Mouse (Mus musculus) Patski (cell line): ENCODE data around the gene Mpzl2. TPM values are rescaled to one million over a fixed set of nuclear protein-coding genes. Genes with fewer than 3 reads are reported as not detected.

Experiments used
- ATAC-seq: fragments of 100-300 bp; one replicate; pipeline ENCODE4 v1.8.0; 2021
- CTCF ChIA-PET: fragments of 350-600 bp; sonication (Branson Sonifier 250); formaldehyde crosslinking; loops from one replicate; lab custom pipeline; 2022; ENCODE audit warnings: inconsistent platforms; lab: Charles Lee
- POLR2A ChIA-PET: fragments of 350-600 bp; sonication (Branson Sonifier 250); formaldehyde crosslinking; loops from one replicate; lab custom pipeline; 2022; ENCODE audit warnings: antibody characterized with exemption, inconsistent platforms; lab: Charles Lee
- DNase-seq: peaks from one replicate; pipeline ENCODE4 v3.0.0-alpha.2; 2011; ENCODE audit warnings: low read depth, low spot score
- H3K27me3 ChIP-seq: fragments of 371-371 bp; one replicate; pipeline ENCODE4 v1.5.1; 2021
- CTCF ChIP-seq: fragments of 100-300 bp; IDR thresholded peaks from one replicate; pipeline ENCODE4 v1.5.1; 2021
- in situ Hi-C: fragments of 300-500 bp; cut with MboI; formaldehyde crosslinking; loops from 3 replicates; pipeline ENCODE4 v1.11.1; 2018; ENCODE audit warnings: low pct_unique_long_range_greater_than_20kb, mixed read lengths
- polyA plus RNA-seq: library from polyadenylated mRNA; unstranded; gene quantifications from one replicate; pipeline ENCODE4 v1.2.3, GENCODE M21; 2021

Gene Mpzl2
- polyA plus RNA-seq, 1 experiment from 2014 or later: not detected

- DNase-seq (no peak), ATAC-seq (no peak)
- CTCF ChIA-PET: no interaction called here
- H3K27me3 ChIP-seq: peaks cover 41% of the 10 kb centered on the region
- TF ChIP-seq CTCF: no peak
- in situ Hi-C loops: no loop called here
- POLR2A ChIA-PET: no interaction called here
Observed at GRCm38 (mm10) chr9:45009180-45010078, 30.2 kb upstream of the Mpzl2 start, which contains the start of gene Cd3e. Gene Cd3e (minus strand): TSS chr9:45009627.

GRCm38 (mm10) chr9:45010461-45010860 is 29.1 kb upstream of the Mpzl2 start:
- TF ChIP-seq CTCF: no peak
- no peak for DNase-seq
- ChIA-PET CTCF (no interaction called here), POLR2A (no interaction called here)
- in situ Hi-C loops: no loop called here
- peaks cover 42% of the 10 kb centered on the region for H3K27me3 ChIP-seq
- ATAC-seq: no peak

GRCm38 (mm10) chr9:45011291-45011690 is 28.3 kb upstream of the Mpzl2 start:
- ATAC-seq (no peak), DNase-seq (no peak)
- H3K27me3 ChIP-seq: peaks cover 42% of the 10 kb centered on the region
- in situ Hi-C loops: no loop called here
- ChIA-PET POLR2A (no interaction called here), CTCF (no interaction called here)
- no peak for TF ChIP-seq CTCF

- TF ChIP-seq CTCF: no peak
- CTCF ChIA-PET: interaction anchor here (1.7 kb wide), 1 partner anchor 8 kb away, joined by 3 read pairs; no protein-coding TSS in a partner anchor
- ATAC-seq (no peak), DNase-seq (no peak)
- POLR2A ChIA-PET: no interaction called here
- peaks cover 23% of the 10 kb centered on the region for H3K27me3 ChIP-seq
- in situ Hi-C loops: no loop called here
Observed at GRCm38 (mm10) chr9:45014879-45015278, 24.7 kb upstream of the Mpzl2 start.

- ChIA-PET CTCF (no interaction called here), POLR2A (no interaction called here)
- in situ Hi-C loops: no loop called here
Observed at GRCm38 (mm10) chr9:45015841-45016240, 23.8 kb upstream of the Mpzl2 start.

GRCm38 (mm10) chr9:45018031-45018430 is 21.6 kb upstream of the Mpzl2 start:
- DNase-seq (no peak), ATAC-seq (no peak)
- ChIA-PET POLR2A (no interaction called here), CTCF (no interaction called here)
- peaks cover 25% of the 10 kb centered on the region for H3K27me3 ChIP-seq
- in situ Hi-C loops: no loop called here
- TF ChIP-seq CTCF: no peak

More at GRCm38 (mm10) chr9:45015841-45016240, 23.8 kb upstream of the Mpzl2 start:
- ATAC-seq: no peak
- TF ChIP-seq CTCF: no peak
- DNase-seq: no peak
- H3K27me3 ChIP-seq: peaks cover 26% of the 10 kb centered on the region

- ATAC-seq (no peak), DNase-seq (no peak)
- peaks cover 29% of the 10 kb centered on the region for H3K27me3 ChIP-seq
- TF ChIP-seq CTCF: peak; percentile 77
- in situ Hi-C loops: no loop called here
- ChIA-PET CTCF (interaction anchor here (1.0 to 1.7 kb wide), 5 partner anchors 9 to 30 kb away, joined by 3 to 6 read pairs (median 3); no protein-coding TSS in a partner anchor), POLR2A (no interaction called here)
Observed at GRCm38 (mm10) chr9:45022800-45023199, 16.8 kb upstream of the Mpzl2 start.

GRCm38 (mm10) chr9:45023638-45024037 is 16.0 kb upstream of the Mpzl2 start:
- ATAC-seq: no peak

GRCm38 (mm10) chr9:45024187-45024586 is 15.4 kb upstream of the Mpzl2 start:
- in situ Hi-C loops: no loop called here
- peaks cover 41% of the 10 kb centered on the region for H3K27me3 ChIP-seq
- TF ChIP-seq CTCF: no peak
- ChIA-PET POLR2A (no interaction called here), CTCF (interaction anchor here (1.7 kb wide), 1 partner anchor 27 kb away, joined by 6 read pairs; no protein-coding TSS in a partner anchor)
- DNase-seq: no peak
- ATAC-seq: no peak

More at GRCm38 (mm10) chr9:45023638-45024037, 16.0 kb upstream of the Mpzl2 start:
- ChIA-PET CTCF (interaction anchor here (1.7 kb wide), 1 partner anchor 26 kb away, joined by 6 read pairs; no protein-coding TSS in a partner anchor), POLR2A (no interaction called here)
- TF ChIP-seq CTCF: no peak
- peaks cover 36% of the 10 kb centered on the region for H3K27me3 ChIP-seq
- no peak for DNase-seq
- in situ Hi-C loops: no loop called here

GRCm38 (mm10) chr9:45027376-45027775 is 12.2 kb upstream of the Mpzl2 start:
- in situ Hi-C loops: no loop called here
- CTCF ChIA-PET: no interaction called here
- peaks cover 31% of the 10 kb centered on the region for H3K27me3 ChIP-seq

GRCm38 (mm10) chr9:45030341-45030740 is 9.3 kb upstream of the Mpzl2 start:
- DNase-seq (no peak), ATAC-seq (no peak)
- POLR2A ChIA-PET: interaction anchor here (0.5 kb wide), 1 partner anchor 232 kb away, joined by 4 read pairs; no protein-coding TSS in a partner anchor
- peaks cover 52% of the 10 kb centered on the region for H3K27me3 ChIP-seq
- no peak for TF ChIP-seq CTCF
- CTCF ChIA-PET: no interaction called here
- in situ Hi-C loops: no loop called here

More at GRCm38 (mm10) chr9:45027376-45027775, 12.2 kb upstream of the Mpzl2 start:
- no peak for TF ChIP-seq CTCF
- POLR2A ChIA-PET: no interaction called here
- ATAC-seq (no peak), DNase-seq (no peak)
